Mouse (Mus musculus) hindbrain, embryonic 13.5 days (tissue): ENCODE measurements around the gene Glis3. TPM values are rescaled to one million over a fixed set of nuclear protein-coding genes. Genes with fewer than 3 reads are reported as not detected.

Source experiments
- ATAC-seq: fragments of 200-750 bp; cut with Nextera tagmentation; 2 replicates; pipeline ENCODE4 v1.8.0; 2017; ENCODE audit warnings: moderate TSS enrichment; ENCODE audit not compliant: low FRiP score
- H3K27ac ChIP-seq: fragments of 300-500 bp; sonication (generic); 2 replicates; pipeline ENCODE4 v1.5.1; 2015; ENCODE audit warnings: inconsistent platforms, mild to moderate bottlenecking, moderate library complexity
- H3K27me3 ChIP-seq: fragments of 300-500 bp; sonication (generic); 2 replicates; pipeline ENCODE4 v1.6.1; 2015; ENCODE audit warnings: mild to moderate bottlenecking, inconsistent platforms
- H3K36me3 ChIP-seq: fragments of 300-500 bp; sonication (generic); 2 replicates; pipeline ENCODE4 v1.6.1; 2015; ENCODE audit warnings: mild to moderate bottlenecking, inconsistent platforms
- H3K4me1 ChIP-seq: fragments of 300-500 bp; sonication (generic); replicated peaks from 2 replicates; pipeline ENCODE4 v1.6.1; 2015; ENCODE audit warnings: inconsistent platforms
- H3K4me2 ChIP-seq: fragments of 300-500 bp; sonication (generic); 2 replicates; pipeline ENCODE4 v1.6.1; 2015; ENCODE audit warnings: inconsistent platforms, mild to moderate bottlenecking, moderate library complexity
- H3K4me3 ChIP-seq: fragments of 300-500 bp; sonication (generic); 2 replicates; pipeline ENCODE4 v1.5.1; 2015; ENCODE audit warnings: mild to moderate bottlenecking, inconsistent platforms
- H3K9ac ChIP-seq: fragments of 300-500 bp; sonication (generic); 2 replicates; pipeline ENCODE4 v1.6.1; 2015; ENCODE audit warnings: mild to moderate bottlenecking, inconsistent platforms
- H3K9me3 ChIP-seq: fragments of 300-500 bp; sonication (generic); 2 replicates; pipeline ENCODE4 v1.6.1; 2016; ENCODE audit warnings: inconsistent platforms
- WGBS: fragments of 180-500 bp; shearing (Covaris S2); methylation state at CpG from one replicate; pipeline ENCODE4 v1.1.7; 2015; 5-methylcytosine and 5-hydroxymethylcytosine counted together
- polyA plus RNA-seq: library from polyadenylated mRNA; unstranded; fragments of >200 nt; fragmentation: Nextera tagmentation; extraction: Ambion mirVana; gene quantifications from 2 replicates; pipeline ENCODE4 v1.2.1, GENCODE M21; 2015

Glis3 gene
- polyA plus RNA-seq, 1 experiment from 2014 or later: 3.5 TPM

GRCm38 (mm10) chr19:28235096-28235495 lies 444.8 kb downstream of the Glis3 start:
- Histone ChIP-seq H3K27me3 (no peaks in the 10 kb centered on the region), H3K9me3 (no peaks in the 10 kb centered on the region), H3K36me3 (no peaks in the 10 kb centered on the region), H3K4me2 (no peak overlapping the region), H3K4me1 (no peaks in the 10 kb centered on the region), H3K4me3 (no peak overlapping the region), H3K9ac (no peak overlapping the region), H3K27ac (no peak overlapping the region)
- ATAC-seq: no peak
- WGBS: 85% methylated on average over 9 of the region's 9 CpGs

GRCm38 (mm10) chr19:28234676-28235075 lies 445.2 kb downstream of the Glis3 start:
- 98% methylated on average over 2 of the region's 2 CpGs for WGBS
- Histone ChIP-seq H3K27me3 (no peaks in the 10 kb centered on the region), H3K4me3 (no peak overlapping the region), H3K27ac (no peak overlapping the region), H3K9ac (no peak overlapping the region), H3K4me2 (no peak overlapping the region), H3K9me3 (no peaks in the 10 kb centered on the region), H3K36me3 (no peaks in the 10 kb centered on the region), H3K4me1 (no peaks in the 10 kb centered on the region)
- ATAC-seq: no peak

GRCm38 (mm10) chr19:28231511-28231910 lies 448.4 kb downstream of the Glis3 start:
- no peaks in the 10 kb centered on the region for H3K4me1 ChIP-seq
- H3K4me2 ChIP-seq: no peak overlapping the region
- H3K27ac ChIP-seq: no peak overlapping the region
- H3K9ac ChIP-seq: no peak overlapping the region
- no peaks in the 10 kb centered on the region for H3K27me3 ChIP-seq
- no peaks in the 10 kb centered on the region for H3K36me3 ChIP-seq
- no peak overlapping the region for H3K4me3 ChIP-seq
- H3K9me3 ChIP-seq: no peaks in the 10 kb centered on the region
- WGBS: 79% methylated on average over 3 of the region's 3 CpGs
- ATAC-seq: no peak

- H3K9me3 ChIP-seq: no peaks in the 10 kb centered on the region
- H3K27me3 ChIP-seq: no peaks in the 10 kb centered on the region
- H3K4me1 ChIP-seq: no peaks in the 10 kb centered on the region
- no peak for ATAC-seq
- no peak overlapping the region for H3K4me3 ChIP-seq
- no peak overlapping the region for H3K4me2 ChIP-seq
- H3K9ac ChIP-seq: no peak overlapping the region
- 67% methylated on average over 10 of the region's 10 CpGs for WGBS
- H3K36me3 ChIP-seq: no peaks in the 10 kb centered on the region
- H3K27ac ChIP-seq: no peak overlapping the region
These were observed 452.4 kb downstream of the Glis3 start for GRCm38 (mm10) chr19:28227526-28227925.

- Histone ChIP-seq H3K4me1 (no peaks in the 10 kb centered on the region), H3K4me3 (no peak overlapping the region), H3K9ac (no peak overlapping the region), H3K9me3 (peaks cover 3% of the 10 kb centered on the region; the same call in 1 of the 2 replicates), H3K27ac (no peak overlapping the region), H3K4me2 (no peak overlapping the region), H3K36me3 (no peaks in the 10 kb centered on the region), H3K27me3 (no peaks in the 10 kb centered on the region)
- ATAC-seq: no peak
- 78% methylated on average over 6 of the region's 6 CpGs for WGBS
These were observed 454.2 kb downstream of the Glis3 start for GRCm38 (mm10) chr19:28225651-28226050.

- no peaks in the 10 kb centered on the region for H3K4me1 ChIP-seq
- H3K27me3 ChIP-seq: no peaks in the 10 kb centered on the region
- H3K9ac ChIP-seq: no peak overlapping the region
- ATAC-seq: no peak
- WGBS: 92% methylated on average over 4 of the region's 4 CpGs
- no peak overlapping the region for H3K27ac ChIP-seq
- peaks cover 4% of the 10 kb centered on the region; the same call in 1 of the 2 replicates for H3K9me3 ChIP-seq
- no peaks in the 10 kb centered on the region for H3K36me3 ChIP-seq
- H3K4me2 ChIP-seq: no peak overlapping the region
- no peak overlapping the region for H3K4me3 ChIP-seq
These were observed 468.2 kb downstream of the Glis3 start for GRCm38 (mm10) chr19:28211630-28212029.

Other genes with a start within 250 kb of the Glis3 start
- gene Slc1a1, start 155.0 kb upstream of the Glis3 start, polyA plus RNA-seq: 22.1 and 23.0 TPM in 2 replicates